Mouse (Mus musculus) megakaryocyte progenitor cell, adult 5-6 weeks (primary cell): ENCODE results near the gene Gm10719. TPM values are rescaled to one million over a fixed set of nuclear protein-coding genes. Genes with fewer than 3 reads are reported as not detected.
"Not testable (repeated sequence)": the region's sequence is repeated elsewhere in the genome, so short reads cannot be mapped to it uniquely, and the experiment has no call there.

Source experiments
- ATAC-seq: replicated peaks from 2 replicates; pipeline ENCODE4 v1.8.0; 2016; ENCODE audit warnings: mild to moderate bottlenecking, moderate TSS enrichment, inconsistent platforms; ENCODE audit not compliant: poor library complexity
- total RNA-seq, 2 experiments: library from RNA; stranded (forward) in 1 of 2; stranded (reverse) in 1 of 2; fragments of 157-497, 149-512 nt in 1 of 2; fragments of 200-1000 nt in 1 of 2; gene quantifications; 2 replicates each; pipeline versions ENCODE4 v1.2.3 to v1.2.4; 2015 to 2017

Gene Gm10719
- total RNA-seq, 2 experiments from 2014 or later: 1.0 TPM; not detected in 1

DNA sequence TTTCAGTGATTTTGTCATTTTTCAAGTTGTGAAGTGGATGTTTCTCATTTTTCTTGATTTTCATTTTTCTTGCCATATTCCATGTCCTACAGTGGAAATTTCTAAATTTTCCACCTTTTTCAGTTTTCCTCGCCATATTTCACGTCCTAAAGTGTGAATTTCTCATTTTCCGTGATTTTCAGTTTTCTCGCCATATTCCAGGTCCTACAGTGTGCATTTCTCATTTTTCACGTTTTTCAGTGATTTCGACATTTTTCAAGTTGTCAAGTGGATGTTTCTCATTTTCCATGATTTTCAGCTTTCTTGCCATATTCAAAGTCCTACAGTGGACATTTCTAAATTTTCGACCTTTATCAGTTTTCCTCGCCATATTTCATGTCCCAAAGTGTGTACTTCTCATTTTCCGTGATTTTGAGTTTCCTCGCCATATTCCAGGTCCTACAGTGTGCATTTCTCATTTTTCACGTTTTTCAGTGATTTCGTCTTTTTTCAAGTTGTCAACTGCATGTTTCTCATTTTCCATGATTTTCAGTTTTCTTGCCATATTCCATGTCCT is 7.8 kb downstream of the Gm10719 start, which contains the start of gene Gm10717:
Gene Gm10717 (plus strand): TSS at position 506 of the 556 bp plus-strand sequence.
- not testable (repeated sequence) for ATAC-seq

DNA sequence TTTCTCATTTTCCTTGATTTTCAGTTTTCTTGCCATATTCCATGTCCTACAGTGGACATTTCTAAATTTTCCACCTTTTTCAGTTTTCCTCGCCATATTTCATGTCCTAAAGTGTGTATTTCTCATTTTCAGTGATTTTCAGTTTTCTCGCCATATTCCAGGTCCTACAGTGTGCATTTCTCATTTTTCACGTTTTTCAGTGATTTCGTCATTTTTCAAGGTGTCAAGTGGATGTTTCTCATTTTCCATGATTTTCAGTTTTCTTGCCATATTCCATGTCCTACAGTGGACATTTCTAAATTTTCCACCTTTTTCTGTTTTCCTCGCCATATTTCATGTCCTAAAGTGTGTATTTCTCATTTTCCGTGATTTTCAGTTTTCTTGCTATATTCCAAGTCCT is 8.4 kb downstream of the Gm10719 start:
- ATAC-seq: not testable (repeated sequence)

DNA sequence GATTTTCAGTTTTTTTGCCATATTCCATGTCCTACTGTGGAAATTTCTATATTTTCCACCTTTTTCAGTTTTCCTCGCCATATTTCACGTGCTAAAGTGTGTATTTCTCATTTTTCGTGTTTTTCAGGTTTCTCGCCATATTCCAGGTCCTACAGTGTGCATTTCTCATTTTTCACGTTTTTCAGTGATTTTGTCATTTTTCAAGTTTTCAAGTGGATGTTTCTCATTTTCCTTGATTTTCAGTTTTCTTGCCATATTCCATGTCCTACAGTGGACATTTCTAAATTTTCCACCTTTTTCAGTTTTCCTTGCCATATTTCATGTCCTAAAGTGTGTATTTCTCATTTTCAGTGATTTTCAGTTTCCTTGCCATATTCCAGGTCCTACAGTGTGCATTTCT is 8.9 kb downstream of the Gm10719 start:
- not testable (repeated sequence) for ATAC-seq

DNA sequence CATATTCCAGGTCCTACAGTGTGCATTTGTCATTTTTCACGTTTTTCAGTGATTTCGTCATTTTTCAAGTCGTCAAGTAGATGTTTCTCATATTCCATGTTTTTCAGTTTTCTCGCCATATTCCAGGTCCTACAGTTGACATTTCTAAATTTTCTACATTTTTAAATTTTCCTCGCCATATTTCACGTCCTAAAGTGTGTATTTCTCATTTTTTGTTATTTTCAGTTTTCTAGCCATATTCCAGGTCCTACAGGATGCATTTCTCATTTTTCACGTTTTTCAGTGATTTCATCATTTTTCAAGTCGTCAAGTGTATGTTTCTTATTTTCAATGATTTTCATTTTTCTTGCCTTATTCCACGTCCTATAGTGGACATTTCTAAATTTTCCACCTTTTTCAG is 9.5 kb downstream of the Gm10719 start:
- not testable (repeated sequence) for ATAC-seq

DNA sequence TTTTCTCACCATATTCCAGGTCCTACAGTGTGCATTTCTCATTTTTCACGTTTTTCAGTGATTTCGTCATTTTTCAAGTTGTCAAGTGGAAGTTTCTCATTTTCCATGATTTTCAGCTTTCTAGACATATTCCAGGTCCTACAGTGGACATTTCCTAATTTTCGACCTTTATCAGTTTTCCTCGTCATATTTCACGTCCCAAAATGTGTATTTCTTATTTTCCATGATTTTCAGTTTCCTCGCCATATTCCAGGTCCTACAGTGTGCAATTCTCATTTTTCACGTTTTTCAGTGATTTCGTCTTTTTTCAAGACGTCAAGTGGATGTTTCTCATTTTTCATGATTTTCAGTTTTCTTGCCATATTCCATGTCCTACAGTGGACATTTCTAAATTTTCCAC is 10.0 kb downstream of the Gm10719 start:
- ATAC-seq: not testable (repeated sequence)

DNA sequence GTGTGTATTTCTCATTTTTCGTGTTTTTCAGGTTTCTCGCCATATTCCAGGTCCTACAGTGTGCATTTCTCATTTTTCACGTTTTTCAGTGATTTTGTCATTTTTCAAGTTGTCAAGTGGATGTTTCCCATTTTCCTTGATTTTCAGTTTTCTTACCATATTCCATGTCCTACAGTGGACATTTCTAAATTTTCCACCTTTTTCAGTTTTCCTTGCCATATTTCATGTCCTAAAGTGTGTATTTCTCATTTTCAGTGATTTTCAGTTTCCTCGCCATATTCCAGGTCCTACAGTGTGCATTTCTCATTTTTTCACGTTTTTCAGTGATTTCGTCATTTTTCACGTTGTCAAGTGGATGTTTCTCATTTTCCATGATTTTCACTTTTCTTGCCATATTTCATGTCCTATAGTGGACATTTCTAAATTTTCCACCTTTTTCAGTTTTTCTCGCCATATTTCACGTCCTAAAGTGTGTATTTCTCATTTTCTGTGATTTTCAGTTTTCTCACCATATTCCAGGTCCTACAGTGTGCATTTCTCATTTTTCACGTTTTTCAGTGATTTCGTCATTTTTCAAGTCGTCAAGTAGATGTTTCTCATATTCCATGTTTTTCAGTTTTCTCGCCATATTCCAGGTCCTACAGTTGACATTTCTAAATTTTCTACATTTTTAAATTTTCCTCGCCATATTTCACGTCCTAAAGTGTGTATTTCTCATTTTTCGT is 12.2 kb downstream of the Gm10719 start:
- not testable (repeated sequence) for ATAC-seq

DNA sequence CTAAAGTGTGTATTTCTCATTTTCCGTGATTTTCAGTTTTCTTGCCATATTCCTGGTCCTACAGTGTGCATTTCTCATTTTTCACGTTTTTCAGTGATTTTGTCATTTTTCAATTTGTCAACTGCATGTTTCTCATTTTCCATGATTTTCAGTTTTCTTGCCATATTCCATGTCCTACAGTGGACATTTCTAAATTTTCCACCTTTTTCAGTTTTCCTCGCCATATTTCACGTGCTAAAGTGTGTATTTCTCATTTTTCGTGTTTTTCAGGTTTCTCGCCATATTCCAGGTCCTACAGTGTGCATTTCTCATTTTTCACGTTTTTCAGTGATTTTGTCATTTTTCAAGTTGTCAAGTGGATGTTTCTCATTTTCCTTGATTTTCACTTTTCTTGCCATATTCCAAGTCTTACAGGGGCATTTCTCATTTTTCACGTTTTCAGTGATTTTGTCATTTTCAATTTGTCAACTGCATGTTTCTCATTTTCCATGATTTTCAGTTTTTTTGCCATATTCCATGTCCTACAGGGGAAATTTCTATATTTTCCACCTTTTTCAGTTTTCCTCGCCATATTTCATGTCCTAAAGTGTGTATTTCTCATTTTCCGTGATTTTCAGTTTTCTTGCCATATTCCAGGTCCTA is 13.6 kb downstream of the Gm10719 start:
- ATAC-seq: not testable (repeated sequence)

DNA sequence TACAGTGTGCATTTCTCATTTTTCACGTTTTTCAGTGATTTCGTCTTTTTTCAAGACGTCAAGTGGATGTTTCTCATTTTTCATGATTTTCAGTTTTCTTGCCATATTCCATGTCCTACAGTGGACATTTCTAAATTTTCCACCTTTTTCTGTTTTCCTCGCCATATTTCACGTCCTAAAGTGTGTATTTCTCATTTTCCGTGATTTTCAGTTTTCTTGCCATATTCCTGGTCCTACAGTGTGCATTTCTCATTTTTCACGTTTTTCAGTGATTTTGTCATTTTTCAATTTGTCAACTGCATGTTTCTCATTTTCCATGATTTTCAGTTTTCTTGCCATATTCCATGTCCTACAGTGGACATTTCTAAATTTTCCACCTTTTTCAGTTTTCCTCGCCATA is 17.1 kb downstream of the Gm10719 start, which contains the start of gene Gm17535:
Gene Gm17535 (plus strand): TSS at position 301 of the 400 bp plus-strand sequence.
- ATAC-seq: not testable (repeated sequence)

DNA sequence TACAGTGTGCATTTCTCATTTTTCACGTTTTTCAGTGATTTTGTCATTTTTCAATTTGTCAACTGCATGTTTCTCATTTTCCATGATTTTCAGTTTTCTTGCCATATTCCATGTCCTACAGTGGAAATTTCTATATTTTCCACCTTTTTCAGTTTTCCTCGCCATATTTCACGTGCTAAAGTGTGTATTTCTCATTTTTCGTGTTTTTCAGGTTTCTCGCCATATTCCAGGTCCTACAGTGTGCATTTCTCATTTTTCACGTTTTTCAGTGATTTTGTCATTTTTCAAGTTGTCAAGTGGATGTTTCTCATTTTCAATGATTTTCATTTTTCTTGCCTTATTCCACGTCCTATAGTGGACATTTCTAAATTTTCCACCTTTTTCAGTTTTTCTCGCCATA is 19.4 kb downstream of the Gm10719 start, which contains the start of gene Gm10715:
Gene Gm10715 (plus strand): TSS at position 301 of the 400 bp plus-strand sequence.
- not testable (repeated sequence) for ATAC-seq

DNA sequence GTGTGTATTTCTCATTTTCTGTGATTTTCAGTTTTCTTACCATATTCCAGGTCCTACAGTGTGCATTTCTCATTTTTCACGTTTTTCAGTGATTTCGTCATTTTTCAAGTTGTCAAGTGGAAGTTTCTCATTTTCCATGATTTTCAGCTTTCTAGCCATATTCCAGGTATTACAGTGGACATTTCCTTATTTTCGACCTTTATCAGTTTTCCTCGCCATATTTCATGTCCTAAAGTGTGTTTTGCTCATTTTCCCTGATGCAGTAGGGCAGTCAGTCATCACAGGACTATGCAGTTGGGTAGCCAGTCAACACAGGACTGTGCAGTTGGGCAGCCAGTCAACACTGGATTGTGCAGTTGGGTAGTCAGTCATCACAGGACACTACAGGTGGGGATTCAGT is 21.0 kb downstream of the Gm10719 start:
- not testable (repeated sequence) for ATAC-seq

Other genes starting within 250 kb of the Gm10719 start
- not detected in 2 replicates for gene Gm10722, start 16.5 kb upstream of the Gm10719 start, total RNA-seq (2015)
- gene Gm10722, start 16.5 kb upstream of the Gm10719 start, total RNA-seq (2017): not detected in 2 replicates
- gene Gm11168, start 14.1 kb upstream of the Gm10719 start, total RNA-seq (2015): not detected in 2 replicates
- not detected in 2 replicates for gene Gm11168, start 14.1 kb upstream of the Gm10719 start, total RNA-seq (2017)
- not detected in 2 replicates for gene Gm10721, start 4.3 kb upstream of the Gm10719 start, total RNA-seq (2015)
- gene Gm10721, start 4.3 kb upstream of the Gm10719 start, total RNA-seq (2017): 1.0 TPM in 1 of 2 replicates, not detected in the other
- not detected in 2 replicates for gene Gm10720, start 1.8 kb upstream of the Gm10719 start, total RNA-seq (2015)
- gene Gm10720, start 1.8 kb upstream of the Gm10719 start, total RNA-seq (2017): not detected in 2 replicates
- not detected in 2 replicates for gene Gm10718, start 6.1 kb downstream of the Gm10719 start, total RNA-seq (2015)
- gene Gm10718, start 6.1 kb downstream of the Gm10719 start, total RNA-seq (2017): 0.50 TPM in 1 of 2 replicates, not detected in the other
- gene Gm10717, start 8.0 kb downstream of the Gm10719 start, total RNA-seq (2015): not detected in 2 replicates
- 0.51 TPM in 1 of 2 replicates, not detected in the other for gene Gm10717, start 8.0 kb downstream of the Gm10719 start, total RNA-seq (2017)
- not detected in 2 replicates for gene Gm17535, start 17.2 kb downstream of the Gm10719 start, total RNA-seq (2015)
- 0.37 TPM in 1 of 2 replicates, not detected in the other for gene Gm17535, start 17.2 kb downstream of the Gm10719 start, total RNA-seq (2017)
- not detected in 2 replicates for gene Gm10715, start 19.5 kb downstream of the Gm10719 start, total RNA-seq (2015)
- not detected in 2 replicates for gene Gm10715, start 19.5 kb downstream of the Gm10719 start, total RNA-seq (2017)